Mouse (Mus musculus): ENCODE measurements around the gene Pamr1. TPM values are rescaled to one million over a fixed set of nuclear protein-coding genes. Genes with fewer than 3 reads are reported as not detected.

The Pamr1 gene
- total and polyA plus RNA-seq, 2 experiments = 2.6 to 3.3 TPM

GRCm38 (mm10) chr2:102650322-102650721 lies 100.5 kb downstream of the Pamr1 start:
- 83% methylated on average over 4 of the region's 4 CpGs for WGBS
- Histone ChIP-seq H3K9ac (ENCODE audit: low read depth, low read length) (no peak overlapping the region), H3K27me3 (ENCODE audit: control insufficient read depth, insufficient read depth, low read length) (no peaks in the 10 kb centered on the region), H3K27ac (replicated peaks; ENCODE audit: insufficient read depth, low read depth, low read length) (no peak overlapping the region), H3K79me2 (ENCODE audit: control insufficient read depth, insufficient read depth, low read length) (no peaks in the 10 kb centered on the region), H3K4me3 (ENCODE audit: insufficient read depth, low read depth, low read length) (no peak overlapping the region), H3K36me3 (ENCODE audit: control insufficient read depth, insufficient read depth, low read length) (no peaks in the 10 kb centered on the region), H3K4me1 (ENCODE audit: control insufficient read depth, insufficient read depth, low read length) (no peaks in the 10 kb centered on the region)
- no peak for TF ChIP-seq POLR2A (IDR thresholded peaks at IDR 0.05; ENCODE audit: extremely low read depth, insufficient read depth, low read length)
- no peak for TF ChIP-seq CTCF (IDR thresholded peaks at IDR 0.05; ENCODE audit: low read depth, low read length)
- no peak for DNase-seq (ENCODE audit: extremely low read depth, low read depth, low spot score)

- peaks cover 9% of the 10 kb centered on the region for H3K27me3 ChIP-seq (ENCODE audit: control insufficient read depth, insufficient read depth, low read length)
- no peak overlapping the region for H3K9ac ChIP-seq (ENCODE audit: low read depth, low read length)
- no peak for DNase-seq (ENCODE audit: extremely low read depth, low read depth, low spot score)
- no peaks in the 10 kb centered on the region for H3K4me1 ChIP-seq (ENCODE audit: control insufficient read depth, insufficient read depth, low read length)
- no peak overlapping the region for H3K27ac ChIP-seq (replicated peaks; ENCODE audit: insufficient read depth, low read depth, low read length)
- TF ChIP-seq POLR2A (IDR thresholded peaks at IDR 0.05; ENCODE audit: extremely low read depth, insufficient read depth, low read length) (no peak), CTCF (IDR thresholded peaks at IDR 0.05; ENCODE audit: low read depth, low read length) (no peak)
- no peaks in the 10 kb centered on the region for H3K36me3 ChIP-seq (ENCODE audit: control insufficient read depth, insufficient read depth, low read length)
- H3K4me3 ChIP-seq (ENCODE audit: insufficient read depth, low read depth, low read length) = no peak overlapping the region
- 76% methylated on average over 8 of the region's 8 CpGs for WGBS
- no peaks in the 10 kb centered on the region for H3K79me2 ChIP-seq (ENCODE audit: control insufficient read depth, insufficient read depth, low read length)
These were observed 106.3 kb downstream of the Pamr1 start for GRCm38 (mm10) chr2:102655966-102656725.

- Histone ChIP-seq H3K79me2 (ENCODE audit: control insufficient read depth, insufficient read depth, low read length) (no peaks in the 10 kb centered on the region), H3K4me3 (ENCODE audit: insufficient read depth, low read depth, low read length) (no peak overlapping the region), H3K4me1 (ENCODE audit: control insufficient read depth, insufficient read depth, low read length) (no peaks in the 10 kb centered on the region), H3K36me3 (ENCODE audit: control insufficient read depth, insufficient read depth, low read length) (no peaks in the 10 kb centered on the region), H3K27ac (replicated peaks; ENCODE audit: insufficient read depth, low read depth, low read length) (no peak overlapping the region), H3K9ac (ENCODE audit: low read depth, low read length) (no peak overlapping the region), H3K27me3 (ENCODE audit: control insufficient read depth, insufficient read depth, low read length) (peaks cover 9% of the 10 kb centered on the region)
- 19% methylated on average over 7 of the region's 7 CpGs for WGBS
- no peak for DNase-seq (ENCODE audit: extremely low read depth, low read depth, low spot score)
- TF ChIP-seq CTCF (IDR thresholded peaks at IDR 0.05; ENCODE audit: low read depth, low read length) (no peak), POLR2A (IDR thresholded peaks at IDR 0.05; ENCODE audit: extremely low read depth, insufficient read depth, low read length) (no peak)
These were observed 107.9 kb downstream of the Pamr1 start for GRCm38 (mm10) chr2:102657726-102658125.

GRCm38 (mm10) chr2:102658163-102658660 lies 108.4 kb downstream of the Pamr1 start, which contains the start of gene Slc1a2:
Gene Slc1a2 (plus strand): TSS chr2:102658659.
- Histone ChIP-seq H3K27me3 (ENCODE audit: control insufficient read depth, insufficient read depth, low read length) (peaks cover 9% of the 10 kb centered on the region), H3K4me3 (ENCODE audit: insufficient read depth, low read depth, low read length) (peak within 1 kb of the TSS; percentile 41), H3K36me3 (ENCODE audit: control insufficient read depth, insufficient read depth, low read length) (no peaks in the 10 kb centered on the region), H3K27ac (replicated peaks; ENCODE audit: insufficient read depth, low read depth, low read length) (no peak within 1 kb of the TSS), H3K9ac (ENCODE audit: low read depth, low read length) (no peak within 1 kb of the TSS), H3K79me2 (ENCODE audit: control insufficient read depth, insufficient read depth, low read length) (no peaks in the 10 kb centered on the region), H3K4me1 (ENCODE audit: control insufficient read depth, insufficient read depth, low read length) (no peaks in the 10 kb centered on the region)
- TF ChIP-seq CTCF (IDR thresholded peaks at IDR 0.05; ENCODE audit: low read depth, low read length) (no peak), POLR2A (IDR thresholded peaks at IDR 0.05; ENCODE audit: extremely low read depth, insufficient read depth, low read length) (no peak)
- no peak for DNase-seq (ENCODE audit: extremely low read depth, low read depth, low spot score)
- WGBS = 3% methylated on average over 19 of the region's 20 CpGs

GRCm38 (mm10) chr2:102658661-102659520 lies 109.1 kb downstream of the Pamr1 start:
- Histone ChIP-seq H3K36me3 (ENCODE audit: control insufficient read depth, insufficient read depth, low read length) (no peaks in the 10 kb centered on the region), H3K27ac (replicated peaks; ENCODE audit: insufficient read depth, low read depth, low read length) (no peak overlapping the region), H3K9ac (ENCODE audit: low read depth, low read length) (no peak overlapping the region), H3K27me3 (ENCODE audit: control insufficient read depth, insufficient read depth, low read length) (peaks cover 9% of the 10 kb centered on the region), H3K79me2 (ENCODE audit: control insufficient read depth, insufficient read depth, low read length) (no peaks in the 10 kb centered on the region), H3K4me3 (ENCODE audit: insufficient read depth, low read depth, low read length) (peak overlapping the region; percentile 41), H3K4me1 (ENCODE audit: control insufficient read depth, insufficient read depth, low read length) (no peaks in the 10 kb centered on the region)
- DNase-seq (ENCODE audit: extremely low read depth, low read depth, low spot score) = no peak
- TF ChIP-seq POLR2A (IDR thresholded peaks at IDR 0.05; ENCODE audit: extremely low read depth, insufficient read depth, low read length) (no peak), CTCF (IDR thresholded peaks at IDR 0.05; ENCODE audit: low read depth, low read length) (no peak)
- WGBS = 1% methylated on average over 77 of the region's 80 CpGs
